Mouse (Mus musculus) large intestine, adult 2 months (tissue): Measurements from ENCODE around the gene Mrpl45. TPM values are rescaled to one million over a fixed set of nuclear protein-coding genes. Genes with fewer than 3 reads are reported as not detected.
"Not testable (repeated sequence)": the region's sequence is repeated elsewhere in the genome, so short reads cannot be mapped to it uniquely, and the experiment has no call there.

Experiments
- DNase-seq: peaks from one replicate; pipeline ENCODE4 v3.0.0-alpha.2; 2012; ENCODE audit warnings: low read depth, low spot score
- WGBS: fragments of 180-500 bp; shearing (Covaris S2); methylation state at CpG from one replicate; pipeline ENCODE4 v1.1.7; 2018; 5-methylcytosine and 5-hydroxymethylcytosine counted together
- polyA plus RNA-seq: library from polyadenylated mRNA; depleted of rRNA; stranded (reverse); fragments of >200 nt; gene quantifications from 2 replicates; pipeline ENCODE4 v1.2.3, GENCODE M21; 2012

Gene Mrpl45
- polyA plus RNA-seq, 1 experiment: 17.5 TPM

DNA sequence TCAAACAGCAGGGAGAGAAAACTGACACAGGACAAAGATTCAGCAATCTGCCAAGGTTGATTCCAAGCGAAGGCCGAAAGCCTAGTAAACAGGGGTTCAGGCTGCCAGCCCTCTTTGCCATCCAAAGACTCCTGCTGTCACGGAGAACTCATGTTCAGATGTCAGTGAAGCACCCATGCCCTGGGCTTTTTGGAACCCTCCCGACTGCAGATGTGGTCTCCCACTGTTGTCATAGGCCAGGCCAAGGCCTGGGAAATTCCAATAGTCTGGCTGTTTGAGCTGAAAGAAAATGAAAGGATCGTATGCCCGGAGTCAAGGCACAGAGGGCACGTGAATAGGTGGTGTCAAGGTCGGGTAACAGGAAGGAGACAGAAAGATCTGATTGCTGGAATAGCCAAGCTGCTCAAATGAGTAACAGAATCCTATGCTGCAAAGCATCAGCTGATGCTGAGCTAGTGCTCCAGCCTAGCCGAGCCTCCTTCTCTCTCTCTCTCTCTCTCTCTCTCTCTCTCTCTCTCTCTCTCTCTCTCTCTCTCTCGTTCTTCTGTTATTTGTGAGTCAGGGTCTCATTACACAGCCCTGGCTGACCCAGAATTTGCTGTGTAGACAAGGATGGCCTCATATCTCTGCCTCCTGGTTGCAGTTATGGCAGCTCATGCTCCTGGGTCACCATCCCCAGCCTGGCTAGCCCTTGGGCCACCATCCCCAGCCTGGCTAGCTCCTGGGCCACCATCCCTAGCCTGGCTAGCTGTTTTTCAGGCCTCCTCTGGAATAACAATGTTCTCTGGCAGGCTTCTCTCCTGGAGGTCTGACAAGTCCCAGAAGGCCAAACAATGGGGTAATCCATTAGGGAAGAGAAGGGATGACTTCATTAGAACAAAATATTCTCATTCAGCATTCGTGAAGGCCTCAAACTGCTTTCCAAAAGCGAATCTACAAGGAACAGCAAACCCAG, 26.0 kb upstream of the Mrpl45 start:
- WGBS: 56% methylated on average over 12 of the region's 12 CpGs
- no peak for DNase-seq

DNA sequence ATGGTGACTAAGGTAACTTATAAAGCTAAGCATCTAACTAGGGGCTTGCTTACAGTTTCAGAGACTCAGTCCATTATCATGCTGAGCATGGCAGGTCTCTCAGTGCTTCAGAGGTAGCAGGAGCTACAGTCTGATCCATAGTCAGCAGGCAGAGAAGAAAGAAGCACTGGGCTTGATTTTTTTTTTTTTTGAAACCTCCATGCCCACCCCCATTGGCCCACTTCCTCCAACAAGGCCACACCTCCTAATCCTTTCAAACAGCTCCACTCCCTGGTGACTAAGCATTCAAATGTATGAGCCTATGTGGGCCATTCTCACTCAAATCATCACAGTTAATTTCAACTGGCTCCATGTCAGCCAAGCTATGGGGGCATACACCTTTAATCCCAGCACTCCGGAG, 22.8 kb upstream of the Mrpl45 start:
- whole genome bisulfite sequencing: 89% methylated on average over 1 of the region's 1 CpGs
- DNase-seq: no peak

- WGBS: 76% methylated on average over 4 of the region's 4 CpGs
These were observed 19.0 kb upstream of the Mrpl45 start for GRCm38 (mm10) chr11:97296542-97296941.

DNA sequence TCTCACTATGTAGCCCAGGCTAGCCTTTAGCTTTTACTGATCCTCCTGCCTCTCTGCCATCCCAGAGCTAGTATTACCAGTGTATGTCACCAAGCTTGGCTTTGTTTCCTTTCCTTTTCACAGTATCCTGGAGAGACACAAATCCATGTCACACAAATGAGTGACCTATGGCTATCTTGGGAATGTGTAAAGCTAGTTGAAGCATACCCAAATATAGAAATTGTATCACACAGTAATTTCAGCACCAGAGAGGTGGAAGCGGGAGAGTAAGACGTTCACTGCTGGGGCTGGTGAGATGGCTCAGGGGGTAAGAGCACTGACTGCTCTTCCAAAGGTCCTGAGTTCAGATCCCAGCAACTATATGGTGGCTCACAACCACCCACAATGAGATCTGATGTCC, 15.6 kb upstream of the Mrpl45 start:
- WGBS: 94% methylated on average over 2 of the region's 2 CpGs
- DNase-seq: no peak

More at GRCm38 (mm10) chr11:97296542-97296941, 19.0 kb upstream of the Mrpl45 start:
- DNase-seq: no peak

- no peak for DNase-seq
- 88% methylated on average over 16 of the region's 16 CpGs for WGBS
These were observed 14.1 kb upstream of the Mrpl45 start for GRCm38 (mm10) chr11:97301406-97301805.

GRCm38 (mm10) chr11:97302231-97302781, 13.2 kb upstream of the Mrpl45 start:
- no peak for DNase-seq
- 12% methylated on average over 7 of the region's 7 CpGs for WGBS

GRCm38 (mm10) chr11:97304631-97305030, 10.9 kb upstream of the Mrpl45 start:
- 28% methylated on average over 5 of the region's 5 CpGs for WGBS
- no peak for DNase-seq

DNA sequence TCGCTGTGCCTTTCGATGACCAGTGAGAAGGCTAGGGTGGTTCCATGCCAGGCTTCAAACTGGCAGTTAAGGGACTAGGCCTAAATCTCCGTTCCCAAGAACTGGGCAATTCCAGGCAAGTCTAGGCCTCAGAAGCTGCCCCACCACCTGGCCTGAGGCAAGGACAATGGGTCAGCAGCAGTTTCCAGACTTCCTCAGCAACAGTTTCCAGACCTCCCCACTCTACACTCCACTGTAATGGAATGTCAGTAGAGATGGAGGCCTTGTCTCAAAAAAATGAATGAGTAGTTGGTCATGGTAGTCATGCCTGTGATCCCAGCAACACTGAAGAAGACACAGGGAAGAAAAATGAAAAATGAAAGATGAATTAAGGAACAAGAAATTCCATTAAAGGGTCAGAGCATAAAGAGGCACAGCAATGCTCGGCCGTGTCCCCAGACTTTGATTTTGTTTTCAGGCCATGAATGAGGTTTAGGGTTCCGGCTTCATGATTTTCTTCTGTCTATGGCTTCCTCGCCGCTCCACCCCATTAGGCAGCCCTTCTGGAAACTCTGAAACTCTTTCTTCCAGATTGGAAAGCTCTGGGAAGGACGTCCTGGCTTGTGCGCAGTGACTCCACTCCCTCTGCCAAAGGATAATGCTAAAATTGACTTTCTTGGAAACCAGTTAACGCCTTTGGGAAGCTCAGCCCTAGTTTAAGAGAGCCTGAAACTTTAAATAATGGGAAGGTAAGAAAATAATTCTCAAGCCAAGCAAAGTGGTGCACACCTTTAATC, 8.0 kb upstream of the Mrpl45 start:
- DNase-seq: no peak
- WGBS: 92% methylated on average over 11 of the region's 11 CpGs

- no peak for DNase-seq
- 10% methylated on average over 3 of the region's 3 CpGs for WGBS
These were observed 6.6 kb upstream of the Mrpl45 start for GRCm38 (mm10) chr11:97308806-97309450.

DNA sequence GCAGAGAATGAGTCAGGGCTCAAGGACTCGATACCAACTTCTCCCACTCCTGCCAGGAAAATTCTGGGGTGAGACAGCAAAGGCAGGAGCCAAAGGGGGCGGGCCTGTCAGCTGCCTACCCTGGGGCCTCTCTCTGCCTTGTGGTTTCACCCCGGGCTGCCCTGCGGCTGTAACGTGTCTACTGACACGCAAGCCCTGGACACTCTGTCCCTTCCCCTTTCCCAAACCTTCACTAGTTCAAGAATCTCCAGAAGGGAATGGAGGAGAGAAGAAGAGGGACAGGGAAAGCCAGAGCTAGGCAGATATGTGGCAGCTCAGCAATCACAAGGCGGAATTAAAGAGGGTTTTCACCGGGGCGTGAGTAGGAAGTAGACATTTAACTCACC, 6.1 kb upstream of the Mrpl45 start:
- peak; percentile 57 for DNase-seq
- WGBS: 3% methylated on average over 9 of the region's 9 CpGs

DNA sequence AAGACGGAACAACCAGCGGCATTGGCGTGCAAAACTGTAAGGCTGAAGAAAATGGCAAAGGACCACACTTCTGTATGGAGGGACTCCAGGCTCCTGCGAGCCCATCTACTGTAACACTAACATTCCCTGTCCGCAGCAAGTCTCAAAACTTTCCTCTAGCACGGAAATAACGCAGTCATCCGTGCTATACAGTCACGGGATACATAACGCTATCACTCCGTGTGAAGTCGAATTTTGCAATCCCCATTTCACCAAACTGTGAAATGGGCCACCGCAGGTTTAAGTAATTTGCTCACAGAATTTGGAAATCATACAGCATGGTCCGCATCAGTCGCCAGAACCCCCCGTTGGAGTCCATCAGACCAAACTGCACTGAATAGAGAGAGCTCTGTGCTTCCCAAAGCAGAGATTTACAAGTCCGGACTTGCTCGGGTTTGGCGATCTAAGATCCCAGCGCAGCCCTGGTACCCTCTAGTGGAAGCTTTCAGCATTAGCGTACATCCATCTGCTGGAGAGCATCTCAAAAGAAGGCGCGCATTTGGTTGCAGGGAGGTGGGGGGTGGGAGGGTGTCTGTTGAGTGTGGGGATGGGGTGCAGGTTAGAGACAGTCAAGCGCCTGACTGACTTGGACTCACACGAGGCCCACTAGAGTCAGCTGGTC, 5.5 kb upstream of the Mrpl45 start:
- under 1% methylated on average over 25 of the region's 25 CpGs for WGBS
- peak; percentile 67 for DNase-seq

GRCm38 (mm10) chr11:97310895-97311631, 4.5 kb upstream of the Mrpl45 start:
- 4% methylated on average over 18 of the region's 18 CpGs for WGBS
- DNase-seq: no peak

DNA sequence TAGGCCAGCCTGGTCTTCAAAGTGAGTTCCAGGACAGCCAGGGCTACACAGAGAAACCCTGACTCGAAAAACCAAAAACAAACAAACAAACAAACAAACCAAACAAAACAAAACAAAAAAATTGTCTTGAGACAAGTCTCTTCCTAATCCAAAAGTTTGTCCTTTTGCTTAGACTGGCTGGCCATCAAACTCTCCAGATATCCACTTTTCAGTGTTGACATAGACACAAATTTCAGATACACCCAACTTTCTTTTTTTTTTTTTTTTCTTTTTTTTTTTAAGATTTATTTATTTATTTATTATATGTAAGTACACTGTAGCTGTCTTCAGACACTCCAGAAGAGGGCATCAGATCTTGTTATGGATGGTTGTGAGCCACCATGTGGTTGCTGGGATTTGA, 2.6 kb upstream of the Mrpl45 start:
- WGBS: 81% methylated on average over 1 of the region's 1 CpGs
- DNase-seq: not testable (repeated sequence)

GRCm38 (mm10) chr11:97314110-97314509, 1.4 kb upstream of the Mrpl45 start:
- WGBS: 91% methylated on average over 3 of the region's 3 CpGs
- no peak for DNase-seq

GRCm38 (mm10) chr11:97314751-97315503, 589 bp upstream of the Mrpl45 start:
- no peak for DNase-seq
- 41% methylated on average over 8 of the region's 8 CpGs for WGBS

DNA sequence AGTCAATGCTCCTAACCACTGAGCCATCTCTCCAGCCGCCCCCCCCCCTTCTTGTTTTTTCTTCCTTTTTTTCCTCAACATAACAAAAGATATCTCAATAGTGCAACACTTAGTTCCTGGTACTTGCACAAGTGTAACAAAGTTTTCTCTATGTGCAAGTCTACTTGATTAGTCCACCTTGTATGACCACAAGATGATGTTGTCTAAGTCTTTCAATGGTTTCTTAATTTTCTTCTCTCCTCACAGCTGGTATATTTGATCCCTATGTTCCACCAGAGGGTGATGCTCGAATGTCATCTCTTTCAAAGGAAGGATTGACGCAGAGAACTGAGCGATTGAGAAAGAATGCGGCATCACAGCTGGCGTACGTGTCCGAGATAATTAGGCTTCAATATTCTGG, 5.7 kb downstream of the Mrpl45 start:
- 95% methylated on average over 8 of the region's 8 CpGs for WGBS
- no peak for DNase-seq

DNA sequence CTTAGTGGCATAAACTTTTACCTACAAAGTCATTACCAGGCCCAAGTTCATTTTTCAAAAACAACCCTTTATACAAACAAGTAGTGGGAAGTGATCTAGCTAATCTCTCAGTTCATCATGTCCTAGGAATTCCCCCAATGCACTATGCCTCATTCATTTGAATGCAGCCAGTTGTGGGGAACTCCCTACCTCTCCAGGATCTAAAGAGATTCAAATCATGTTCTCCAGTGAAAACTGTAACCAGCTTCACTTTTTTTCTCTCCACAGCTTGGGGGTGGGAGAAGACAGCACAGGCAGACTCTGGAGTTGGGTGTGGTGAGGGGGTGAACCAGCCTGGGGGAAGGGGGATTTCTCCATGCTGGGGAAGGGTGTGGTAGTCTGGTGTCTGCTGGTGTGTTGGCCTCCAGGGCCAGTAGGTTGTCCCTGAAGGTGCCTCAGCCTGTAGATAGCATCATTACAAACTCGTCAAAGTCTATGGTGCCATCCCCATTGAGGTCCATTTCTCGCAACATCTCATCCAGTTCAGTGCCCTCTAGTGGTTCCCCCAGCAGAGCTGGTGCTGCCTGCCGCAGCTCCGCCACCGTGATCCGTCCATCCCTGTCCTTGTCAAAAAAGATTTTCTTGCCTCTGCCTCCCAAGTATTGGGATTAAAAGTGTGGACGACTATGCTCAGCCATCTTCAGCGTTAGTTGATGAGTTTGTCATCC, 6.5 kb downstream of the Mrpl45 start:
- WGBS: 84% methylated on average over 8 of the region's 8 CpGs
- not testable (repeated sequence) for DNase-seq
